Mouse (Mus musculus): Measurements from ENCODE around the gene Noxred1. TPM values are rescaled to one million over a fixed set of nuclear protein-coding genes. Genes with fewer than 3 reads are reported as not detected.
"Not testable (repeated sequence)": the region's sequence is repeated elsewhere in the genome, so short reads cannot be mapped to it uniquely, and the experiment has no call there.

Noxred1 gene
- polyA plus RNA-seq, 1 experiment from 2014 or later = 0.77 TPM

GRCm38 (mm10) chr12:87224950-87225349, 13.6 kb downstream of the Noxred1 start:
- WGBS = 69% methylated on average over 10 of the region's 10 CpGs
- Histone ChIP-seq H3K4me3 (no peak overlapping the region), H3K4me2 (replicated peaks) (no peak overlapping the region), H3K9ac (no peak overlapping the region), H3K9me3 (no peaks in the 10 kb centered on the region), H3K27ac (no peak overlapping the region), H3K36me3 (no peaks in the 10 kb centered on the region), H3K4me1 (no peaks in the 10 kb centered on the region), H3K27me3 (no peaks in the 10 kb centered on the region)
- ATAC-seq (ENCODE audit: insufficient number of reproducible peaks, insufficient read depth, low FRiP score, low TSS enrichment) = no peak

- no peak overlapping the region for H3K4me2 ChIP-seq (replicated peaks)
- no peaks in the 10 kb centered on the region for H3K27me3 ChIP-seq
- no peak for ATAC-seq (ENCODE audit: insufficient number of reproducible peaks, insufficient read depth, low FRiP score, low TSS enrichment)
- H3K9ac ChIP-seq = no peak overlapping the region
- no peaks in the 10 kb centered on the region for H3K9me3 ChIP-seq
- no peaks in the 10 kb centered on the region for H3K36me3 ChIP-seq
- 70% methylated on average over 7 of the region's 7 CpGs for WGBS
- H3K27ac ChIP-seq = no peak overlapping the region
- H3K4me1 ChIP-seq = no peaks in the 10 kb centered on the region; the same call in 1 of the 2 replicates
- no peak overlapping the region for H3K4me3 ChIP-seq
Observed at GRCm38 (mm10) chr12:87219362-87219761, 19.2 kb downstream of the Noxred1 start.

GRCm38 (mm10) chr12:87217596-87217995, 20.9 kb downstream of the Noxred1 start:
- no peaks in the 10 kb centered on the region for H3K27me3 ChIP-seq
- ATAC-seq (ENCODE audit: insufficient number of reproducible peaks, insufficient read depth, low FRiP score, low TSS enrichment) = no peak
- no peaks in the 10 kb centered on the region; the same call in 1 of the 2 replicates for H3K4me1 ChIP-seq
- H3K4me3 ChIP-seq = no peak overlapping the region
- H3K9me3 ChIP-seq = no peaks in the 10 kb centered on the region
- H3K9ac ChIP-seq = no peak overlapping the region
- no peaks in the 10 kb centered on the region for H3K36me3 ChIP-seq
- no peak overlapping the region for H3K27ac ChIP-seq
- H3K4me2 ChIP-seq (replicated peaks) = no peak overlapping the region

GRCm38 (mm10) chr12:87216053-87216452, 22.5 kb downstream of the Noxred1 start:
- Histone ChIP-seq H3K27me3 (no peaks in the 10 kb centered on the region), H3K4me3 (no peak overlapping the region), H3K36me3 (no peaks in the 10 kb centered on the region), H3K9ac (no peak overlapping the region), H3K27ac (no peak overlapping the region), H3K9me3 (no peaks in the 10 kb centered on the region), H3K4me2 (replicated peaks) (no peak overlapping the region), H3K4me1 (no peaks in the 10 kb centered on the region; the same call in 1 of the 2 replicates)
- no peak for ATAC-seq (ENCODE audit: insufficient number of reproducible peaks, insufficient read depth, low FRiP score, low TSS enrichment)
- 71% methylated on average over 2 of the region's 2 CpGs for WGBS

GRCm38 (mm10) chr12:87212844-87213606, 25.5 kb downstream of the Noxred1 start:
- Histone ChIP-seq H3K4me1 (no peaks in the 10 kb centered on the region), H3K27ac (no peak overlapping the region), H3K4me2 (replicated peaks) (no peak overlapping the region), H3K9me3 (no peaks in the 10 kb centered on the region), H3K36me3 (no peaks in the 10 kb centered on the region), H3K27me3 (no peaks in the 10 kb centered on the region), H3K4me3 (no peak overlapping the region), H3K9ac (no peak overlapping the region)
- ATAC-seq (ENCODE audit: insufficient number of reproducible peaks, insufficient read depth, low FRiP score, low TSS enrichment) = no peak
- 49% methylated on average over 2 of the region's 2 CpGs for WGBS

- H3K9ac ChIP-seq; H3K9me3 ChIP-seq; H3K27me3 ChIP-seq; ATAC-seq (ENCODE audit: insufficient number of reproducible peaks, insufficient read depth, low FRiP score, low TSS enrichment); H3K36me3 ChIP-seq; H3K4me2 ChIP-seq (replicated peaks); H3K27ac ChIP-seq; H3K4me1 ChIP-seq; H3K4me3 ChIP-seq: not testable (repeated sequence)
- 86% methylated on average over 5 of the region's 5 CpGs for WGBS
Observed at GRCm38 (mm10) chr12:87205789-87206188, 32.7 kb downstream of the Noxred1 start.

- Histone ChIP-seq H3K4me2 (replicated peaks) (no peak overlapping the region), H3K9me3 (no peaks in the 10 kb centered on the region), H3K36me3 (no peaks in the 10 kb centered on the region), H3K4me3 (no peak overlapping the region), H3K4me1 (peaks cover 15% of the 10 kb centered on the region; the same call in 1 of the 2 replicates), H3K9ac (no peak overlapping the region), H3K27ac (no peak overlapping the region), H3K27me3 (0 out of 2 replicates have a peak, but pooled peaks cover 2% of the 10 kb centered on the region)
- 74% methylated on average over 5 of the region's 5 CpGs for WGBS
- ATAC-seq (ENCODE audit: insufficient number of reproducible peaks, insufficient read depth, low FRiP score, low TSS enrichment) = no peak
Observed at GRCm38 (mm10) chr12:87201694-87202093, 36.8 kb downstream of the Noxred1 start.

- peak within 1 kb of the TSS; percentile 80 for H3K27ac ChIP-seq
- peak within 1 kb of the TSS; percentile 82 for H3K9ac ChIP-seq
- peak within 1 kb of the TSS; percentile 87 for H3K4me3 ChIP-seq
- ATAC-seq (ENCODE audit: insufficient number of reproducible peaks, insufficient read depth, low FRiP score, low TSS enrichment) = peak; percentile 90
- H3K9me3 ChIP-seq = no peaks in the 10 kb centered on the region
- no peaks in the 10 kb centered on the region for H3K36me3 ChIP-seq
- H3K4me2 ChIP-seq (replicated peaks) = peak within 1 kb of the TSS; percentile 74
- under 1% methylated on average over 61 of the region's 70 CpGs for WGBS
- peaks cover 15% of the 10 kb centered on the region; the same call in 1 of the 2 replicates for H3K4me1 ChIP-seq
- H3K27me3 ChIP-seq = 0 out of 2 replicates have a peak, but pooled peaks cover 2% of the 10 kb centered on the region
Observed at GRCm38 (mm10) chr12:87199973-87200586, 38.5 kb downstream of the Noxred1 start, which contains the start of gene Tmed8. TSS of gene Tmed8 (minus strand) at chr12:87200454.

- Histone ChIP-seq H3K27me3 (0 out of 2 replicates have a peak, but pooled peaks cover 2% of the 10 kb centered on the region), H3K27ac (peak within 1 kb of the TSS; percentile 80), H3K4me2 (replicated peaks) (peak within 1 kb of the TSS; percentile 74), H3K9me3 (no peaks in the 10 kb centered on the region), H3K36me3 (no peaks in the 10 kb centered on the region), H3K4me1 (peaks cover 15% of the 10 kb centered on the region; the same call in 1 of the 2 replicates), H3K4me3 (peak within 1 kb of the TSS; percentile 87), H3K9ac (peak within 1 kb of the TSS; percentile 82)
- no peak; the same call in 1 of the 2 replicates for ATAC-seq (ENCODE audit: insufficient number of reproducible peaks, insufficient read depth, low FRiP score, low TSS enrichment)
- under 1% methylated on average over 38 of the region's 38 CpGs for WGBS
Observed at GRCm38 (mm10) chr12:87199206-87199972, 39.1 kb downstream of the Noxred1 start, which contains the start of gene Samd15. TSS of gene Samd15 (plus strand) at chr12:87199723.

- H3K4me3 ChIP-seq = peak overlapping the region; percentile 87
- H3K9ac ChIP-seq = 0 out of 2 replicates have a peak overlapping the region, but pooled peaks have one; percentile 82
- peak overlapping the region; percentile 74 for H3K4me2 ChIP-seq (replicated peaks)
- H3K9me3 ChIP-seq = no peaks in the 10 kb centered on the region
- H3K27me3 ChIP-seq = 0 out of 2 replicates have a peak, but pooled peaks cover 2% of the 10 kb centered on the region
- no peak for ATAC-seq (ENCODE audit: insufficient number of reproducible peaks, insufficient read depth, low FRiP score, low TSS enrichment)
- peaks cover 15% of the 10 kb centered on the region; the same call in 1 of the 2 replicates for H3K4me1 ChIP-seq
- H3K36me3 ChIP-seq = no peaks in the 10 kb centered on the region
- 42% methylated on average over 6 of the region's 6 CpGs for WGBS
- H3K27ac ChIP-seq = no peak overlapping the region
Observed at GRCm38 (mm10) chr12:87198792-87199191, 39.7 kb downstream of the Noxred1 start.

- H3K4me2 ChIP-seq (replicated peaks) = no peak overlapping the region
- no peaks in the 10 kb centered on the region for H3K9me3 ChIP-seq
- no peak overlapping the region for H3K9ac ChIP-seq
- peaks cover 15% of the 10 kb centered on the region; the same call in 1 of the 2 replicates for H3K4me1 ChIP-seq
- no peaks in the 10 kb centered on the region for H3K36me3 ChIP-seq
- no peak overlapping the region for H3K4me3 ChIP-seq
- H3K27ac ChIP-seq = no peak overlapping the region
- H3K27me3 ChIP-seq = no peaks in the 10 kb centered on the region
- ATAC-seq (ENCODE audit: insufficient number of reproducible peaks, insufficient read depth, low FRiP score, low TSS enrichment) = no peak
Observed at GRCm38 (mm10) chr12:87196310-87196709, 42.2 kb downstream of the Noxred1 start.

Data from embryonic facial prominence, embryonic 12.5 days (tissue).